In genomic region chr10:102892373-102892772, GRCm38 (mm10) we compare ENCODE assay signal across 18 mouse cellular contexts.
"Had no signal": no experiment of that assay in that cellular context is flagged by ENCODE, and none has a peak within 500 bp of the region (broad histone marks: within the 10 kb centered on the region; RNA-seq: fewer than 3 reads in every experiment).

No protein-coding gene starts in this region.

- H3K9ac ChIP-seq: limb, embryonic 12.5 days; limb, embryonic 15.5 days; liver, embryonic 14.5 days; liver, postnatal 0 days; lung, embryonic 14.5 days; midbrain, embryonic 13.5 days had no signal

- H3K4me3 ChIP-seq: left cerebral cortex, adult 2 months; limb, embryonic 12.5 days; limb, embryonic 15.5 days; midbrain, embryonic 13.5 days had no signal

- H3K9me3 ChIP-seq: limb, embryonic 12.5 days; limb, embryonic 15.5 days; midbrain, embryonic 13.5 days had no signal

- ATAC-seq: liver, postnatal 0 days; lung, postnatal 0 days; midbrain, embryonic 13.5 days had no signal

- H3K36me3 ChIP-seq: limb, embryonic 12.5 days; limb, embryonic 15.5 days; midbrain, embryonic 13.5 days had no signal

- H3K27me3 ChIP-seq: limb, embryonic 12.5 days; limb, embryonic 15.5 days; midbrain, embryonic 13.5 days had no signal

- DNase-seq: kidney, adult 2 months; kidney, postnatal 25 days; left cerebral cortex, postnatal 4 days; liver, postnatal 0 days; lung, embryonic 14.5 days; thymus, adult 2 months; thymus, postnatal 14 days; thymus, postnatal 4 days had no signal

- H3K4me2 ChIP-seq: limb, embryonic 12.5 days; limb, embryonic 15.5 days; liver, embryonic 11.5 days; lung, embryonic 14.5 days; midbrain, embryonic 13.5 days had no signal

- H3K27ac ChIP-seq: kidney, postnatal 0 days; left cerebral cortex, adult 2 months; limb, embryonic 12.5 days; limb, embryonic 15.5 days; liver, embryonic 14.5 days; macrophage; midbrain, embryonic 13.5 days; stomach, postnatal 0 days had no signal

- H3K4me1 ChIP-seq: limb, embryonic 12.5 days; limb, embryonic 15.5 days had no signal
